Mouse (Mus musculus) cerebellum, adult 2 months (tissue): ENCODE data around the gene Chrnb2. TPM values are rescaled to one million over a fixed set of nuclear protein-coding genes. Genes with fewer than 3 reads are reported as not detected.

Experiments used
- DNase-seq, 2 experiments: peaks; one replicate each; pipeline ENCODE4 v3.0.0; 2021
- H3K27ac ChIP-seq: fragments of 200-500 bp; 2 replicates; pipeline ENCODE4 v1.5.1; 2012; ENCODE audit warnings: low read length, control low read depth, inconsistent platforms; ENCODE audit not compliant: insufficient read depth
- H3K27me3 ChIP-seq: fragments of 200-500 bp; 2 replicates; pipeline ENCODE4 v1.6.1; 2012; ENCODE audit warnings: inconsistent platforms, mild to moderate bottlenecking, low read length, moderate library complexity; ENCODE audit not compliant: control insufficient read depth, insufficient read depth
- H3K4me1 ChIP-seq: fragments of 200-500 bp; 2 replicates; pipeline ENCODE4 v1.6.1; 2011; ENCODE audit warnings: low read length; ENCODE audit not compliant: control insufficient read depth, insufficient read depth
- H3K4me3 ChIP-seq: fragments of 200-500 bp; replicated peaks from 2 replicates; pipeline ENCODE3; 2011; ENCODE audit warnings: mild to moderate bottlenecking, low read depth, low read length, control low read depth; ENCODE audit not compliant: insufficient read depth
- CTCF ChIP-seq: fragments of 200-500 bp; IDR thresholded peaks from 2 replicates; pipeline ENCODE4 v1.5.1; 2011; ENCODE audit warnings: low read depth, mild to moderate bottlenecking, control low read depth, low read length, moderate library complexity, borderline replicate concordance; ENCODE audit not compliant: insufficient read depth
- POLR2A ChIP-seq: fragments of 200-500 bp; IDR thresholded peaks from 2 replicates; pipeline ENCODE4 v1.6.1; 2011; ENCODE audit warnings: low read length, control low read depth, borderline replicate concordance; ENCODE audit not compliant: insufficient read depth
- WGBS: fragments of 180-500 bp; shearing (Covaris S2); methylation state at CpG from one replicate; pipeline ENCODE4 v1.1.7; 2018; 5-methylcytosine and 5-hydroxymethylcytosine counted together
- polyA plus RNA-seq: library from polyadenylated mRNA; depleted of rRNA; stranded (reverse); fragments of >200 nt; gene quantifications from 2 replicates; pipeline ENCODE4 v1.2.3, GENCODE M21; 2012

The Chrnb2 gene
- polyA plus RNA-seq, 1 experiment = 46.2 TPM

- no peak overlapping the region for H3K27ac ChIP-seq
- H3K27me3 ChIP-seq = no peaks in the 10 kb centered on the region
- TF ChIP-seq CTCF (peak; percentile 69), POLR2A (no peak)
- DNase-seq = peak; percentile 29 to 41
- 20% methylated on average over 4 of the region's 4 CpGs for WGBS
- peaks cover 13% of the 10 kb centered on the region; the same call in 1 of the 2 replicates for H3K4me1 ChIP-seq
- no peak overlapping the region for H3K4me3 ChIP-seq
Measured at GRCm38 (mm10) chr3:89727028-89727427, 37.4 kb downstream of the Chrnb2 start.

GRCm38 (mm10) chr3:89723400-89724084 is 40.9 kb downstream of the Chrnb2 start:
- H3K27ac ChIP-seq = no peak overlapping the region
- H3K4me3 ChIP-seq = no peak overlapping the region
- TF ChIP-seq POLR2A (no peak), CTCF (no peak)
- H3K4me1 ChIP-seq = peaks cover 6% of the 10 kb centered on the region
- DNase-seq = no peak
- 45% methylated on average over 7 of the region's 7 CpGs for WGBS
- no peaks in the 10 kb centered on the region for H3K27me3 ChIP-seq

- TF ChIP-seq CTCF = no peak
- TF ChIP-seq POLR2A = no peak
- Histone ChIP-seq H3K27ac (no peak overlapping the region), H3K27me3 (no peaks in the 10 kb centered on the region), H3K4me3 (no peak overlapping the region), H3K4me1 (peaks cover 8% of the 10 kb centered on the region)
- no peak for DNase-seq
Measured at GRCm38 (mm10) chr3:89722032-89722431, 42.4 kb downstream of the Chrnb2 start.

GRCm38 (mm10) chr3:89715967-89716256 is 48.5 kb downstream of the Chrnb2 start:
- H3K27me3 ChIP-seq = no peaks in the 10 kb centered on the region
- WGBS = 12% methylated on average over 6 of the region's 6 CpGs
- H3K4me1 ChIP-seq = peaks cover 4% of the 10 kb centered on the region; the same call in 1 of the 2 replicates
- TF ChIP-seq CTCF (no peak), POLR2A (no peak)
- peak overlapping the region; percentile 76 for H3K4me3 ChIP-seq
- H3K27ac ChIP-seq = peak overlapping the region; percentile 32; the same call in 1 of the 2 replicates
- DNase-seq = no peak

GRCm38 (mm10) chr3:89715207-89715966 is 49.0 kb downstream of the Chrnb2 start:
- Histone ChIP-seq H3K27me3 (no peaks in the 10 kb centered on the region), H3K4me1 (peaks cover 4% of the 10 kb centered on the region; the same call in 1 of the 2 replicates), H3K27ac (peak overlapping the region; percentile 64), H3K4me3 (peak overlapping the region; percentile 76)
- peak; percentile 76 to 81 for DNase-seq
- WGBS = 1% methylated on average over 57 of the region's 59 CpGs
- TF ChIP-seq CTCF (no peak), POLR2A (no peak)

- Histone ChIP-seq H3K4me3 (peak within 1 kb of the TSS; percentile 76), H3K4me1 (peaks cover 4% of the 10 kb centered on the region; the same call in 1 of the 2 replicates), H3K27me3 (no peaks in the 10 kb centered on the region), H3K27ac (peak within 1 kb of the TSS; percentile 64)
- TF ChIP-seq POLR2A (peak; percentile 82; the same call in 1 of the 2 replicates), CTCF (peak; percentile 71)
- peak; percentile 90 to 92 for DNase-seq
- WGBS = 3% methylated on average over 28 of the region's 28 CpGs
Measured at GRCm38 (mm10) chr3:89714359-89715206, 49.8 kb downstream of the Chrnb2 start, which contains the start of gene Adar. Gene Adar (plus strand): TSS chr3:89715022.

GRCm38 (mm10) chr3:89704064-89704463 is 60.4 kb downstream of the Chrnb2 start:
- 80% methylated on average over 6 of the region's 6 CpGs for WGBS
- no peak for DNase-seq
- no peak for TF ChIP-seq CTCF
- TF ChIP-seq POLR2A = no peak
- Histone ChIP-seq H3K27ac (no peak overlapping the region), H3K4me3 (no peak overlapping the region), H3K27me3 (no peaks in the 10 kb centered on the region; the same call in 1 of the 2 replicates), H3K4me1 (no peaks in the 10 kb centered on the region)

- TF ChIP-seq POLR2A (no peak), CTCF (no peak)
- Histone ChIP-seq H3K4me1 (no peaks in the 10 kb centered on the region), H3K27me3 (no peaks in the 10 kb centered on the region; the same call in 1 of the 2 replicates), H3K27ac (no peak overlapping the region), H3K4me3 (no peak overlapping the region)
- no peak for DNase-seq
- 41% methylated on average over 3 of the region's 3 CpGs for WGBS
Measured at GRCm38 (mm10) chr3:89703596-89703995, 60.8 kb downstream of the Chrnb2 start.
